Mouse (Mus musculus) MEL-GATA-1-ER (cell line): ENCODE results near the gene B4galnt2.

Experiments
- DNase-seq: peaks from one replicate; pipeline ENCODE4 v3.0.0-alpha.2; 2012; ENCODE audit warnings: low read depth; ENCODE audit errors: extremely low read depth

The B4galnt2 gene

DNA sequence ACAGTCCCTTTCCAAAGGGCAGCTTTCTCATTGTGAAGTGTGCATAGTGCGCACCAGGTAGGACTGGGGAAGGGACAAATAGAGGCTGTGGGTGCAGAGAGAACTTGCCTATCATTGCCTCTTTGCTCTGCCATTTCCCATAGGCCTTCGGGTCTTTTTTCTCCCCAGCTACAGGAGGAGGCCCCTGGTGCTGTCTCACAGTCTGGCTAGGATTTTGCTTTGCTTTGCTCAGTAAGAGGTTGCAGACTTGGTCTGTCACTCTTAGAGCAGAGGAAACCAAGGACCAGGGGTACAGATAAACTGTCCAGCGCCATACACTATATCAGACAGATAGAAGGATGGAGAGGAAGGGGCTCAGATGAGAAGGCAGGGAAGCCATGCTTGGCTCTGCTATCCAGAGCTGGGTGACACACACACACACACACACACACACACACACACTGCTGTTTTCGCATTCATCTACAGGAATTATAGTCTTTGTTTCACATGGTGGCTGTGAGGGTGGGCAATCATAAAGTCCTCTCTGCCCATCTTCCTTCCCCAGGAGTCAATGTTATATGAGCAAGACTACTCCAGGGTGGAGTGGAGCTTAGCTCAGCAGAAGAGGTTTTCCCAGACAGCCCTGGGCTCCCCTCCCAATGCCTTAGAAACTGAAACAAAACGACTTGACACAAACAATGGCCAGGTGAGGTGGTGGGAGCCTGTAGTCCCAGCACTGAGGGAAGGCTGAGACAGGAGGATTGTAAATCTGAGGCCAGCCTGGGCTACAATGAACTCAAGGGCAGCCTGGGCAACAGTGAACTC, 73.8 kb downstream of the B4galnt2 start:
- no peak for DNase-seq

DNA sequence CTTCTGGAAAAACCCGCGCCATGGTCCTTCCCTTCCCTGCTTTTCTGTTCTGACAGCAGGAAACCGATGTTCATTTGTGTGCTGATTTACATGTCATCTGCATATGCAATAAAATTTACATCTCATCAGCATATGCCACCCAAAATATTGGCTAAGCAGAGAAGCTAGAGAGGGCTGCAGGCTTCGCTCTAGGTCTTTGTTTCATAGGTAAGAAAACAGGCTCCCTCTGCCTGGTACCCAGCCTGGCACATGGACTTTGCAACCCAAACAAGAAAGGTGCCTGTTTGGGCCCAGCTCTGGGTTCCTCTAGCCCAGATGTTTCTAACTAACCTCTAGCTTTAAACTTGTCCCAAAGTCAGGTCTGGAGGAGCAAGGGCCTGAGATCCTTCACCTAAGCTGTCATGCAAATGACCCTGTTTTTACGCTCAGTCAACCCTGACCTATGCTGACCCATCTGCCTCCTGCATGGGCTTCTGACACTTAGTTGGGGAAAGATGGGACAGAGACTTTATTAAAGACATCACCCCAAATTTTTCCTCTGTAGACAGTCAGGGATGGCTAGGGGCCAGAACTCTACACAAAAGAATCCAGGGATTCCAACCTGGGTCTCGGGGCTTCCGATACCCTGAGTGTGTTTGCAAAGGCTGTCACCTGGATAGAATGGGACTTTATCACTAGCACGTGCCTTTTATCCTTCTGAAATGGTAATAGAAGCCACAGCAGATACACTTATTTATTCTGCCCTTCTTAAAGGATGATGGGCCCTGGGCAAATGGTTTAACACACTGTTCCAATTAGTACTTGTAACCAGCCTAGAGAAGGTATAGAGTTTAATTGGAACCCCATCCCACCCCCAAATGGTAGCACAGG, 75.5 kb downstream of the B4galnt2 start:
- DNase-seq = no peak

DNA sequence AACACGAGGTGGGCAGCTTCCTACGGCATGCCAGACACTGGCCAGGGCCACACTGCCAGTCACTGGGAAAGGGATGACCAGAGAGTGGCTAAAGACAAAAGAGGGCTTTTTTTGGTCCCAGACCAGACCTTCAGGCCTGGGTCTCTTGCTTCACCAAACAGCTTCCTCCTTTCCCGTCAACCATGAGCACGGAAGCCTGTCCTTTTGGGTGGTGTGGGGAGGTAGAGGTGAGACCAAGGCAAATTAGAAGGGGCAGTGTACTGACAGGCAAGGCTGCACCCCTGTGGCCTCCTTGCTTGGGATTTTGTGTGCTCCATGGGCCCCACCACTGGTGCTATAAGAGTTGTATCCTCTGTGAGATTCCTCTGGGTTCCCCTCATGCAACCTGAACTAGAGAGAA, 76.1 kb downstream of the B4galnt2 start:
- no peak for DNase-seq

DNA sequence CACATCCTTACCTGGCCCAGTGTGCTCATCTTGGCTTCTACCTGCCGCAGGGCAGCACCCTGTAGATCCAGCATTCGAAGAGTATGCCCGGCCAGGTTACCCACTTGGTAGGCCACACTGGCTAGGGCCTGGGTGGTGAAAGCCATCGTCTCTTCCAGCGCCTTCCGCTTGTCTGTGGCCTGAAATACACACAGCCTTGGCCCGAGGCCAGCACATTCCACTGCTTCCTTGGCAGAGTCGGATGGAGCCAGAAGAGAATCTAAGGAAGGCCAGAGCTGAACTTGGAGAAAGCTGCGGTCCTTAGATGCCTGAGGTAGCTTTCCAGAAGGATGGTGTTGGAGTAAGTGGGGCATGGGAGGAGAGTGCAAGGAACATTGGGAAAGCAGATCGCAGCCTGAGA, 77.6 kb downstream of the B4galnt2 start, which contains the start of gene Gngt2:
Gene Gngt2 (plus strand): TSS at position 158 of the 400 bp plus-strand sequence.
- no peak for DNase-seq

DNA sequence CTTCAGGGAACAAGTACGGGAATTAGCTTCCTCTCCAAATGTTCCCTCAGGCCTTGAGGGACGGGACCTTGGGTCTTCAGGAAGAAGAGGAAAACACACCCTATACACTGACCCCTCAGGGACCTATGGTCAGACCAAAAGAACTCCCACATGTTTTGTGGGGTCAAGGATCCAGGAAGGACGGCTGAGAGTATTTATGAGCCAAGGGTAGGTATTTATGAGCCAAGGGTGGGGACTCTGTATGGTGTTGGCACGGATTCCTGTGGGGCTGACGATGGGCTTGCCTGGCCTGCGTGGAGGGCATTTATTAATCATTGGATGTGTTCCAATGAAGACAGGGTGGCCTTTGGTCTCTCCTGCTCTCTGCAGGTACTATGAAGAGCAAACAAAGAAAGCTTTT, 78.3 kb downstream of the B4galnt2 start:
- DNase-seq = no peak

DNA sequence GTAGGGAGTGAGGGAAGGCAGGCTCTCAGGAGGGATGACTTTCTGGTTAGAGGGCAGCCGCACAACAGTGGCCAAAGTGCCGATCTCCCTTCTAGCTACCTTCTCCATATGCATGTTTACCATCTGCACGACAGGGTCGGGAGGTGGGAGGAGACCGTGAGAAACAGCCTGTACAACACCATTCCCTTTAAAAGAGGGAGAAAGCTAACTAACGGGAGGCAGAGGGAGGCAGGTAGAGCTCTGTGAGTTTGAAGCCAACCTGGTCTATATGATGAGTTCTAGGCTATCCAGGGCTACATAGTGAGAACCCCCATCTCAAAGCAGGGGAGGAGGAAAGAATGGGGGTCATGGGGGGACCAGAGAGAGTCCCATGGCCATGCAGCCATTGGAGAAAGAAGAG, 78.9 kb downstream of the B4galnt2 start:
- DNase-seq = no peak

DNA sequence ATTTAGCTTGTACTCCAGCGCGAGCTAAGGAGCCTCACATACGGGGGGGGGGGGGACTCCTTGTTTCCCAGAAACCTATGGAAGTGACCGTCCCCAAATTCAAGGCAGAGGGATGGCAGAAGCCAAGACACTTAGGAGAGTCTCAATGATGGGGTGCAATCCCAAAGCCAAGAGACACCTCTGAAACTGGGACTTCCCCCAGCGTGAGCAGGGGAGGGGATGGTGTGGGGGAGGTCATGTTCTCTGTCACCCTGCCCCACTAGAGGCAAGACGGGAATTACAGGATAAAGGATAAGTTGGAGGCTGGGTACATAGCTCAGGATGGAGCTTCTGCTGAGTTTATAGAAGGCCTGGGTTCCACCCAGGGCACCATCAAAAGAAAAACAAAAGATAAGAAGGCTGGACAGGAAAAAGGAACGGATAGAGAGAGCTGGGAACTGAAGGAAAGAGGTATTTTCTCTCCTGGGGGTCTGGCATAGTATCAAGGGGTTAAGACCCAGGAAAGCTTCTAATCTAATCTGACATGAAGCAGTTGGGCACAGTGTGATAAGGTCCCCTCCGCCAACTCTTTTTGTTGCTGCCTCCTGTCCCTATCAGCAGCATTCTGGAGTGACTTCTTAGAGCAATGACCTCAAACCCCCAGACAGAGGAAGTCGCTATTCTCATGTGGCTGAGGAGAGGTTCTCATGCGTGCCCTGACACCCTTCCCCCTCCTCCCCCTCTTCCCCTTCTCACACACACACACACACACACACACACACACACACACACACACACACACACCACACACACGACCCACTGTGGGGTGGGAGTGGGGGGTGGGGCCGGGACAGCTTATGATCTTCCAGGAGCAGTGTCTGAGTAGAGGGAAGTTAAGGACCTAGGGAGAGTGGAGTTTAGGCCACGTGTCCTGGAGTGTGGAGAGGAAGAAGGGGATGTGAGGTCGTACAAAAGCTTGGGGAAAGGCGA, 79.7 kb downstream of the B4galnt2 start:
- DNase-seq = peak; percentile 96

DNA sequence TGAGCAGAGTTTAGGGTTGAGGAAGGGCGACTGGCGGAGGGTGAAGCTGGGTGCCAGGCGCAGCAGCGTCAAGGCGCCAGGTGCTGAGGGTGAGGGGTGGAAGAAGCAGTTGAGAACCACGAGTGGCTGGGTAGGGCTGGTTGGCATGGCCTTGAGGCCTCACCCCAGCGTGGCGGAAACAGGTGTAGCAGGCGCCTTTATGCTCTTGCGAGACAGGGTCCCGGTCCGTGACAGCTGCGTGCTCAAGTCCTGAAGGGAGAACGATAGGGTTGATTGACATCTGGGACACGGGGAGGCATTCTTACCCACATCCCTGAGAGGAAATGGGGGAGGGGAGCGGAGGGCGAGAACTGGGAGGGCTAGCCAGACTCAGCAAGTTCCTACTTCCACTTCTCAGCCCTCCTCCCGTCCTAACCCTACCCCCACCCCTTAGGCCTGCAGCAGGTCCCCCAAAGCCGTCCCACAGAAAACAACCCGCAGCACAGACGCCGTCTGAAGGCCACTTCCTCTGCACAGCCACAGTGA, 80.5 kb downstream of the B4galnt2 start:
- DNase-seq = peak; percentile 73

DNA sequence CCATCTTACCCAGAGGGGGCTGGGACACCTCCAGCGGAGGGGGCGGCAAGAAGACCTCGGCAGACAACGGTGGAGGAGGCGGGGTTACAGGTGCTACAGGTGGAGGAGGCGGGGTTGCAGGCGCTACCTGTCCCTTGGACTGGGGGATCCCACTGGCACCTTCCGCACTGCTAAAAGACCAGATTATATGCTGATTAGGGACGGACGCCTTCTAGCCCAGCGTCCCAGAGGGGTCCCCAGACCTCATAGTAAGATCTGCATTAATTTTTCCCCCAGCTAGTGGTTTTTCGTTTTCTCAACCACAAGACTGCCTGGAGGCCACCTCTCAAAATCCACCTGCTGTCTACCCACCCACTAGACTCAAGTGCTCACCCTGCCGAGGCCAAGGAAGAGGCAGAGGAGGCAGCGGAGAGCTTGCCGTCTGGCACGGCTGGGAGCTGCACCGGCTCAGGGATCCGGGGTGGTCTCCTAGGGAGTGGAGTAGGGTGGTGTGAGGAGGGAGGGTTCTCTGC, 81.0 kb downstream of the B4galnt2 start:
- no peak for DNase-seq

DNA sequence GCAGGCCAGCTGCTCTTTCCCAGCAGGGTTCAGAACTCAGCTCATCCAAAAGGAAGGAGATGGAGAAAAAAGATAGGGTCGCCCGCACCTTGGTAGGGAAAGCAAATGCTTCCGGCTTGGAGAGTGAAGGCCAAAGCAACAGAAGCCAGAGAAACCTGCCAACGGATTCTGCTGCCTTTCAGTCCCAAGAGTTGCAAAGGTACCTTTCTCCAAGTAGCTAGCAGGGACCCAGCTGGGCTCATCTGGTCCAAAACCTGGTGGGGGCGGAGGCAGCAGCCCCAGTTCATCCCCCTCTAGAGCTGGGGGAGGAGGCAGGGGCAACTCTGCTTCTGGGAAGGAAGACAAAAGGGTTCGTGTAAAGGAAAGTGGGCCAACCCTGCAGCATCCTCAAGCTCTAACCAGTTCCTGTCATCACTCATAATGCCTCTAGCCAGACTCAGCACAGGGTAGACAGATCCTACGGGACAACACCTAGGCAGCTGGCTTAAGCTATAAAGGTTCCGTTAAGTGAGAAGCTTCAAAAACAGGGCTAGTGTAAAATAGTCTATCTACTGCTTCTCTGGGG, 81.6 kb downstream of the B4galnt2 start:
- DNase-seq = no peak

DNA sequence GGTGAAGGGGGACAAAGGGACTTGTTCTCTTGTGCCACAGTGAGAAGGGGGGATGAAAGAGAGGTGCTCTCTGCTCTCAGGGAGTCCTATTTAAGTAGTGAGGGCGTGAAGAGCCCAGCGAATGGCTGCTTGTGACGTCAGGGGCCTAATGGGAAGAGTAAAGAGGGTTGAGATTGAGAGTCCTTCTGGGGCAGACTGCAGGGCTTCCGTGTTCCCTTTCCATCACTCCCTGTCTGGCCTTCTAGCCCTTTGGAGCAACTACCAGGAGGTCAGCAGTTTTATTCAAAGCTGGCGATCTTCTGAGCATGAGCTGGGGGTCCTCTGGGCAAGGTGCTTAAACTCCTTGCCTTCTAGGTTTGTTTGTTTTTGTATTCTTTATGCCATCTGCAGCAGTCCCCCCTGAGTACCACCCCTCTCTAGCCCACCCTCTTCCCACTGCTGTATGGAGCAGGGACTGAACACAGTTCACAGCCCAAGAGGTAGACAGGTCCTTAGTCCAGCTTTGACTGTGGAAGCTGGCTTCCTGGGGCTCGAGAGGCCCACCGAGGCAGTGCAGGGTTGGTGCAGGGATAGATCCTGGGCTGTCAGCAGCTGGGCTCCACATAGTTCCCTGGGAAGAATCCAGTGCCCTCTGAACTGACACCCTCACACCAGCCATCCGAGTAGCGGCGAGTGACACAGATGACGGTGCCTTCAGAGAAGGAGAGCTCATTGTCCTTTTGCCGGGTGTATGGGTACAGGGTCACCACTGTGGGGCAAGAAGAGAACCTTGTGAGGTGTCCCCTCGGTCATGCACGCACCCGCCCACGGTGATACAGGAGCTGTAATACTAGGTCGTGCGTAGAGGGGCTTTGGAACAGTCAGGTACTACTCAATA, 82.3 kb downstream of the B4galnt2 start:
- DNase-seq = no peak

DNA sequence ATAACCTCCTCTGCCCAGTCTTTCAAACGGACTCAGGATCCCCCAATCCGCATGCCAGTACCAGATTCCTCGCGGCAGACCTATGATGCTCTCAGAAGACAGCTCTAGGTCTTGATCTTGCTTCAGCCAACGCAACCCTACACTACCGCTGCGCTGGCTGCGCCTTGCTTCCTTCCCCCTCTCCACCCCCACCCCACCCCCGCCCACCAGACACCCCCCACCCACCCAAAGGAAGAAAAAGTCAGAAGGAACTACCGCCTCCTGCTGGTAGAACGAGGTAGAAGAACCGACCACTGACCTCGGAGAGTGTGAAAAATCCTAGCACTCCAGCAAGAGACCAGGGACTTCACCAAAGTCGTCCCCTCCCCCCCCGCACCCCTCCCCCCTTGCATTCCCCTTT, 83.0 kb downstream of the B4galnt2 start:
- DNase-seq = no peak

DNA sequence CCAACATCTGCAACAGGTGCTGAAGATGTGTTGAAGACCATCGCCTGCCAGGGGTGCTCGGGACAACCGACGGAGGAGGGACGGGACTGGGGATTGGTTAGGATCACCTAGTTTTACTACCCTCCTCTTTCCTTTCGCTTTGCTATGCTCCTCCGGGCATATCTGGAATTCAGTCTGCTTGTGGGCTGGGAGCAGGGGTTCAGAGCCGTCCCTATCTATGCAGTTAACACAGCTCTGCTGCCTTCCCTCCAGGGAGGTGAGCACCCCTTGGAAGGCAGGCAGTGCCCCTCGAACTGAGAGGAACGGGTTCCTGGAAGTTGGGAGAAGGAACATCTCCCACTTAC, 83.4 kb downstream of the B4galnt2 start:
- no peak for DNase-seq

DNA sequence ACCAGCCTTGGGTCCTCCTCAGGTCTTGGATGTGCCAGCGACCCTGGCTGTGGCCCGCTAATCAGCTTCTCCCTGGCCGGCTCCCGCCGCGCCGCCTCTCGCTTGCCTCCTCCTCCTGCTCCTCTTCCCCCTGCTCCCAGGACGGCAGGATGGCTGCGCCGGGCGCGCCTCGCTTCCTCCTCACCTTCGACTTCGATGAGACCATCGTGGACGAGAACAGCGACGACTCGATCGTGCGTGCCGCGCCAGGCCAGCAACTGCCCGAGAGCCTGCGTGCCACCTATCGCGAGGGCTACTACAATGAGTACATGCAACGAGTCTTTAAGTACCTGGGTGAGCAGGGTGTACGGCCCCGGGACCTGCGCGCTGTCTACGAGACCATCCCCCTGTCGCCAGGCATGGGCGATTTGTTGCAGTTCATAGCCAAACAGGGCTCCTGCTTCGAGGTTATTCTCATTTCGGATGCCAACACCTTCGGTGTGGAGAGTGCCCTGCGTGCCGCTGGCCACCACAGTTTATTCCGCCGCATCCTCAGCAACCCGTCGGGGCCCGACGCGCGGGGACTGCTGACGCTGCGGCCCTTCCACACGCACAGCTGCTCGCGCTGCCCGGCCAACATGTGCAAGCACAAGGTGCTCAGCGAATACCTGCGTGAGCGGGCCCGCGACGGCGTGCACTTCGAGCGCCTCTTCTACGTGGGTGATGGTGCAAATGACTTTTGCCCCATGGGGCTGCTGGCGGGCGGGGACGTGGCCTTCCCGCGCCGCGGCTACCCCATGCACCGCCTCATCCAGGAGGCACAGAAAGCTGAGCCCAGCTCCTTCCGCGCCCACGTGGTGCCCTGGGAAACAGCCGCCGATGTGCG, 84.0 kb downstream of the B4galnt2 start:
- no peak for DNase-seq

DNA sequence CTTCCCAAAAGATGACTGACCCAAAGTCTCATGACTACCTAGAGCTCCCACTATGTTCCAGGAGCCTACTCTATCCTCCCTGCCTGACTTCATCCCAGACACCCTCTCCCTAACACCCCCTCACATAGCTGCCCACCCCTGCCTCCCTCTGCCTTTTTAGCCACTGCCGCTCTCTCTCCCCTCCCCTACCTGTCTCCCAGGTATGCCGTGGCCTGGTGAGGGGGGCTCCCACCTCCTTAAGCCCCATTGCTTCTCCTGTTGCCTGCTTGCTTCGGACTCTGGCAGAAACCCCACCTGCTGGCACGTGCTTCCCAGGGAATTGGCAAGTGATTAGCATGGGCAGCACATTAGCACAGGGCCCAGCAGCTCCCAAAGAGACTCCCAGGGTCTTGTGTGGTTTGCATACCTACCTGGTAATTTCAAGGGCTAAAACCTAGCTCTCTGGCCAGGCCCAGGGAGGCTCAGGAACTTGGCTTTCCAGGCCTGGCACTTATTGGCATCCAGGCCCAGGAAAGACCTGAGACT, 85.1 kb downstream of the B4galnt2 start:
- no peak for DNase-seq

DNA sequence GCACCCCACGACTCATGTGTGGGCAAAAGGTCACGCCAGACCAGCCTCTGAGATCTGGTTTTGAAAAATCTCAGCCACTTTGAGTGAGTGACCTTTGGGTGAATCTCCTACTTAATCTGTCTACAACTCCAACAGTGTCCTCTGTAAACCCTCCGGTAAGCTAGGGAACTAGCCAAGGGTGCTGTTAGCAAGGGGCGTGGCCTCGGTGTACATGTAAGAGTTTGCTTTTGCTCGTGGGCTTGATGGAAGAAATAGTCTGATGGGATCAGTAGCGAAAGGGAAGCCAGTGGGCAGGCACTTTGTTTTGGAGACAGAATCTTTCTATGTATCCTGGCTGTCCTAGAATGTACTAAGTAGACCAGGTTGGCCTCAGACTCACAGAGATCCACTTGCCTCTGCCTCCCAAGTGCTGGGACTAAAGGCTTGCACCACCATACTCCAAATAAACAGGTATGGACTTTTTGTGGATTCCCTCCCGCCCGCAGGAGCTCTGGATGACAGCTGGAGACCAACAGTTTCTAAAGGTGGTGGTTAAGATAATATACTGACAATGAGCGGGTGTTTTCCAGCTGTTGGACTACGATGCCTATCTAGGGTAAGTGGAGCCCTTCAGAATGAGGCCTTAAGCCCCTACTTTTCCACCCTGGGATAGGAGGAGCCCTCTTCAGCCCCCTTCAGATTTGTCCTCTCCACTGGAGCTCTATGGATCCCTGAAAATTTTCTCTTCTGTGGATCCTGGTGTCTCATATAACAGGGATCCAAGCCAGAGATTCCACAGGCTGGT, 86.3 kb downstream of the B4galnt2 start:
- no peak for DNase-seq

DNA sequence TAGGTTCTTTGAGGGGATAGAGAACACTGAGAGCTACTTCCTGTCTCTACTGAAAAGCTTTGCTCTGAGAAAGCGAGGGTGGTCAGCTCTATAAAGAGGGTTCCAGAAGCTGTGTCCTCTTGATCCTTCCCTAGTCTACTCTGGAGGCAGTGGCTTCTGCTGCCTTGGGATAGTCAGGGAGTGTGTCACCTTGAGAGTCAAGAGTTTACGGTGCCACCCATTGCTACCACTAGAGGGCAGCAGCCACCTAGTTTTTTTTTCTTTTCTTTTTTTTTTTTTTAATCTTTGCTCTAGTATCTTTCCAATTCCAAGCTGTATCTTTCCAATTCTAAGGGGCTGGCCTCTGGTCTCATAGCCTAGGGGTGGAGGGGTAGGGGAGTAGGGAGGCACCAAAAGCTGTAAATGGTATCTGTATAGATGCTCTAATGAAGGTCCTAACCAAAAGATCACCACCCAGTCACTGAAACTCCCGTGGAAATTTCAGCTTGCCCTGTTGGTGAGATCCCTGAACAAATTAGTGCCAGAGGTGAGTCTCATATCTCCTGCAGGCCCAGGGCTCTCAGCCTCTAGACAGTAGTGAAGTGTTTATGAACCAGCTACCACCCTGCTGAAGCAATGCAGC, 87.1 kb downstream of the B4galnt2 start:
- DNase-seq = no peak
